Mouse (Mus musculus): ENCODE measurements at regions not wholly inside any gene's neighbourhood (a gene's known extent, or its start where the extent isn't known, plus 50 kb on each side); places are given as distances from the start of the nearest gene placed in this dataset.

DNA sequence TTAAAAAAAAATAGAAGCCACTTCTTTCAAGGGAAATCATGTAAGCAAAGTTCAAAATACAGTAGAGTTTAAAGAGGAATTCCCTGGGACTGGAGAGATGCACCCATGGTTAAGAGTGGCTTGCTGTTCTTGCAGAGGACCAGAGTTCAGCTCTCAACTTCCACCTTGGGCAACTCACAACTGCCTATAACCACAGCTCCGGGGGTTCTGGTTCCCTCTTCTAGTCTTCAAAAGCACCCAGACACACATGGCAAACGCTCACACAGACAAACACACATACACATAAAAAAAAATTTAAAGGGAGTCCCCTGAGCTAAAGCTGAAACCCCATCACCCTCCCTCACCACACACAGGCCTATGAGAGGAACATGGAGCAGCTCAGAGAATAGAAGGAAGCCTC lies 192.4 kb upstream of the Id2 start:
- Histone ChIP-seq H3K36me3 (ENCODE audit: control insufficient read depth, insufficient read depth, low read length) (no peaks in the 10 kb centered on the region), H3K27me3 (ENCODE audit: control insufficient read depth, insufficient read depth, low read depth, low read length) (no peaks in the 10 kb centered on the region), H3K9me3 (replicated peaks; ENCODE audit: control insufficient read depth, low read length, poor library complexity, severe bottlenecking) (no peaks in the 10 kb centered on the region), H3K4me3 (ENCODE audit: low read depth, low read length) (no peak overlapping the region), H3K4me2 (ENCODE audit: low read length) (no peak overlapping the region), H3K27ac (ENCODE audit: low read length) (no peak overlapping the region), H3K4me1 (ENCODE audit: control insufficient read depth, insufficient read depth, low read length) (peaks cover 9% of the 10 kb centered on the region), H3K9ac (ENCODE audit: low read depth, low read length) (no peak overlapping the region)
- no peak for ATAC-seq
- WGBS: 93% methylated on average over 2 of the region's 2 CpGs

DNA sequence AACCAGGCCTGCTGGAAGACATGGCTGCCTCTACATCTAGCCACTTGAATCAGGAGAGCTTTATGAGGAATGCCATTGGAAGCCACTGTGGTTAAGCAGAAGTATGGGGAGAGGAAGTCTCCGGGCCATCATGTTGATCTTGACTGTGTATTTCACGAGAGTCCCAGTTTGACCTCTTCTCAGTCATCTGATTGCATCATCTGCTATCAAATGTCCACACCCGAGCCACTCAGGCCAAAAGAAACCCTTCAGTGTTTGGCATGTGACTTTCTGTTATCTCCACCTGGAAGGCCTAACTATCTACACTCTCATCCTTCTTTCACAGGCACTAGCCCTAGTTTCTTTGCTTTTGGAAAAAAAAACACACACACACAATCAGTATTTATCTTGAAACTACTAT lies 186.9 kb upstream of the Id2 start:
- H3K9me3 ChIP-seq (replicated peaks; ENCODE audit: control insufficient read depth, low read length, poor library complexity, severe bottlenecking): no peaks in the 10 kb centered on the region
- no peak overlapping the region for H3K4me3 ChIP-seq (ENCODE audit: low read depth, low read length)
- 78% methylated on average over 3 of the region's 3 CpGs for WGBS
- no peak for ATAC-seq
- H3K4me2 ChIP-seq (ENCODE audit: low read length): no peak overlapping the region
- no peaks in the 10 kb centered on the region for H3K36me3 ChIP-seq (ENCODE audit: control insufficient read depth, insufficient read depth, low read length)
- H3K9ac ChIP-seq (ENCODE audit: low read depth, low read length): no peak overlapping the region
- no peak overlapping the region for H3K27ac ChIP-seq (ENCODE audit: low read length)
- no peaks in the 10 kb centered on the region for H3K4me1 ChIP-seq (ENCODE audit: control insufficient read depth, insufficient read depth, low read length)
- H3K27me3 ChIP-seq (ENCODE audit: control insufficient read depth, insufficient read depth, low read depth, low read length): no peaks in the 10 kb centered on the region

DNA sequence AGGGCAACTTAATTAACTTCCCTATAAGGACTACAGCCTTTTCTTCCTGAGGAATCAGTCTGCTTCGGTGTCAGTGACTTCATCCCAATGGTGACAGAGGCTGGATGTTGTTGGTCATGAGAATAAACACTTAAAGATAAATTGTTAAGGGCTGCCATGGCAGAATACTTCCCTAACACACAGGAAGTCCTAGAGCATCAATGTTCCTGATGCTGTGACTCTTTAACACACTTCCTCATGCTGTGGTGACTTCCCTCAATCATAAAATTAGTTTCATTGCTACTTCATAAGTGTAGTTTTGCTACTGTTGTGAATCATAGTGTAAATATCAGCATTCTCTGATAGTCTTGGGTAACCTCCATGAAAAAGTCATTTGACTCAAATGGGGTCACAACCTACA lies 184.5 kb upstream of the Id2 start:
- ATAC-seq: no peak
- Histone ChIP-seq H3K27me3 (ENCODE audit: control insufficient read depth, insufficient read depth, low read depth, low read length) (no peaks in the 10 kb centered on the region), H3K4me3 (ENCODE audit: low read depth, low read length) (no peak overlapping the region), H3K9me3 (replicated peaks; ENCODE audit: control insufficient read depth, low read length, poor library complexity, severe bottlenecking) (no peaks in the 10 kb centered on the region), H3K4me2 (ENCODE audit: low read length) (no peak overlapping the region), H3K4me1 (ENCODE audit: control insufficient read depth, insufficient read depth, low read length) (no peaks in the 10 kb centered on the region), H3K9ac (ENCODE audit: low read depth, low read length) (no peak overlapping the region), H3K27ac (ENCODE audit: low read length) (no peak overlapping the region), H3K36me3 (ENCODE audit: control insufficient read depth, insufficient read depth, low read length) (no peaks in the 10 kb centered on the region)
- WGBS: 60% methylated on average over 1 of the region's 1 CpGs

DNA sequence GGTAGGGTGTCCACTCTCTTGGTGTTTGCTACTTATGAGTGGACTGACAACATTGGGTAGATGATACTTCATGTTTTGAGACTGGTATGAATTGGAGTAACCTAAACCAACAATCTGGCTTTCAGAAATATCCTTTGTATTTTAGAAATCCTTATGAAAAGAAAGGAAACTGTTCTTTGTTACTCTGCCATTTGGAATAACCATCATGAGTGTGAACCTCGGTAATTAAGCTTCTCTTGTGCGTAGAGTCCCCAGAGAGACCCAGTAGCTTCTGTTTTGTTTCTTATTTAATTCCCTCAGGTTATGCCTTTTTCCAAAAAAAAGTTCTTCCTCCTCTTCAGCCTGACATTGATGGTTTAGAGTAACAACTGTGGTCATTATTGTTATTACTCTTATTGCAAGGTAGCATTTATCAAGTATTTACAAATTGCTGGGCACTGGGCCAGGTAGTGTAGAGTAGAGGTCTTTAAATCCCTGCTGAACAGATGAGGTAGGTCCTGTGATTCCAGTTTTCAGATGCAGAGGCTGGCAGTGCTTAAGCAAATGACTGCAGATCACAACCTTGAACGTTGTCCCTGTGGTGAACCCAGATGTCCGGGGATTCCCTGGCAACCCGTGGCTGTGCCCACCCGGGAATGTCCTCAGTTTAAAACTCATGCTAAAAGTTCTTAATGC lies 176.8 kb upstream of the Id2 start:
- WGBS: 70% methylated on average over 6 of the region's 6 CpGs
- no peaks in the 10 kb centered on the region for H3K27me3 ChIP-seq (ENCODE audit: control insufficient read depth, insufficient read depth, low read depth, low read length)
- H3K4me2 ChIP-seq (ENCODE audit: low read length): no peak overlapping the region
- no peak overlapping the region for H3K4me3 ChIP-seq (ENCODE audit: low read depth, low read length)
- no peak for ATAC-seq
- H3K36me3 ChIP-seq (ENCODE audit: control insufficient read depth, insufficient read depth, low read length): no peaks in the 10 kb centered on the region
- H3K27ac ChIP-seq (ENCODE audit: low read length): no peak overlapping the region
- no peak overlapping the region for H3K9ac ChIP-seq (ENCODE audit: low read depth, low read length)
- H3K4me1 ChIP-seq (ENCODE audit: control insufficient read depth, insufficient read depth, low read length): no peaks in the 10 kb centered on the region
- no peaks in the 10 kb centered on the region for H3K9me3 ChIP-seq (replicated peaks; ENCODE audit: control insufficient read depth, low read length, poor library complexity, severe bottlenecking)

DNA sequence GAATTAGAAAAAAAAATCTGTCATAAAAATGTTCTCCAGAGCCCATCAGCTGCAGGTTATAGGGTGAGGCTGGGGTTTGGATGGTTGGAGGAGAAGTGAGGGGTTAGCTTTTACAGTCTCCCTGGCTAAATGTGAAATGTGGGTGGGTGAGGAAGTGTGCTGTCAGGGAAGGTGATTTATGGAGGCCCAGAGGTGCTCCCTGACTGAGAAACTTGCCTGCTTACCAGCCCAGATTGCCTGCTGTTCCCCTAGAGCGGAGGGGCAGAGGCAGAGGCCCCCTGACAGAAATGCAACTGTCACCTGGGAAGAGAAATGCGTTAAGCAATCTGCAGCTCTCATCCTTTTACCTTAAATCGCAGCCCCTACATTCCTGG lies 175.8 kb upstream of the Id2 start:
- Histone ChIP-seq H3K4me2 (ENCODE audit: low read length) (no peak overlapping the region), H3K9ac (ENCODE audit: low read depth, low read length) (no peak overlapping the region), H3K27me3 (ENCODE audit: control insufficient read depth, insufficient read depth, low read depth, low read length) (no peaks in the 10 kb centered on the region), H3K4me3 (ENCODE audit: low read depth, low read length) (no peak overlapping the region), H3K36me3 (ENCODE audit: control insufficient read depth, insufficient read depth, low read length) (no peaks in the 10 kb centered on the region), H3K27ac (ENCODE audit: low read length) (no peak overlapping the region), H3K4me1 (ENCODE audit: control insufficient read depth, insufficient read depth, low read length) (no peaks in the 10 kb centered on the region), H3K9me3 (replicated peaks; ENCODE audit: control insufficient read depth, low read length, poor library complexity, severe bottlenecking) (no peaks in the 10 kb centered on the region)
- 82% methylated on average over 3 of the region's 3 CpGs for WGBS
- ATAC-seq: no peak

DNA sequence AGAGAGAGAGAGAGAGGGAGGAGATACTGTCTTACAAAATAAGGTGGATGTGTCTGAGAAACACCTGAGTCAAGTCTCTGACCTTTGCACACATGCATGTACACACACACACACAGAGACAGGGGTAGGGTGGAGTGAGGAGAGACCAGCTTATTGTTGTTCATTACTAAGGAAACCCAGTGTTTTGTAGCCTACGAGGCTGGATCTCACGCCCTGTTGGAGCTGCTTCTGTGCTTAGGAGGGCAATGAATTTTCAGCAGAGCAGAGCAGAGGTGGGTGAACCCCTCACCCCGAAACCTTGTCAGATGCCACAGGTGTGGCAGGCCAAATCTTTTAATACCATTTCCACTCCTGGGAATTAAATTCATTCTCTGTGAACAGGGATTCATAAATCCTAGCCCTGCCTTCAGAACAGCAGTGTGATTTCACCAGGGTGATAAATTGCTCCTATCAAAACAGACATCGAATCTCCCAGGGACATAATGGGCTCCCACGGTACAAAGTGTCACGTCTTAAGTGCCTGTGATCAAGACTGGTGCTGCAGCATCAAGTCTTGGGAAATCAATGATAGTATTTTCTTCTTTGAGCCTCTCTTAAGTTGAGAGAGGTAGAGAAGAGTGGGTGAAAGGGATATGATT lies 175.3 kb upstream of the Id2 start:
- ATAC-seq: no peak
- no peaks in the 10 kb centered on the region for H3K36me3 ChIP-seq (ENCODE audit: control insufficient read depth, insufficient read depth, low read length)
- H3K9ac ChIP-seq (ENCODE audit: low read depth, low read length): no peak overlapping the region
- WGBS: 50% methylated on average over 6 of the region's 6 CpGs
- H3K4me2 ChIP-seq (ENCODE audit: low read length): no peak overlapping the region
- no peak overlapping the region for H3K4me3 ChIP-seq (ENCODE audit: low read depth, low read length)
- no peaks in the 10 kb centered on the region for H3K9me3 ChIP-seq (replicated peaks; ENCODE audit: control insufficient read depth, low read length, poor library complexity, severe bottlenecking)
- no peak overlapping the region for H3K27ac ChIP-seq (ENCODE audit: low read length)
- no peaks in the 10 kb centered on the region for H3K4me1 ChIP-seq (ENCODE audit: control insufficient read depth, insufficient read depth, low read length)
- no peaks in the 10 kb centered on the region for H3K27me3 ChIP-seq (ENCODE audit: control insufficient read depth, insufficient read depth, low read depth, low read length)

DNA sequence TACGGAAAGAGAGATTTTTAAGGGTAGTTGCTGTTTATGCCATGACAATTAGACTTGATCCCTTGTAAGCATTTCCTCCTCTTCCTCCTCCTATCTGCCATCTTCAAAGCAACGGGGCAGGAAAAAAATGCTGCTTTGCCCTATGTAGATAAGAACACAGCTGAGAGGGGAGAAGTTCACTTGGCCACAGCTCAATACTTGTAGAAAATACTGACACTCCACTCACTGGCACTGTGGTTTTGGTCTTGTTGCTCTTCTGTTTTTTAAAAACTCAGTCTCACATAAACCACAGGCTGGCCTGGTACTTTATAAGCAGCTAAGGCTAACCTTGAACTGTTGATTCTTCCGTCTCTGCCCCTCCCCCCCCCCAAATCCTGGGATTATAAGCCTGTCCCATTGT lies 172.9 kb upstream of the Id2 start:
- Histone ChIP-seq H3K9me3 (replicated peaks; ENCODE audit: control insufficient read depth, low read length, poor library complexity, severe bottlenecking) (no peaks in the 10 kb centered on the region), H3K27ac (ENCODE audit: low read length) (no peak overlapping the region), H3K4me3 (ENCODE audit: low read depth, low read length) (no peak overlapping the region), H3K36me3 (ENCODE audit: control insufficient read depth, insufficient read depth, low read length) (no peaks in the 10 kb centered on the region), H3K4me1 (ENCODE audit: control insufficient read depth, insufficient read depth, low read length) (no peaks in the 10 kb centered on the region), H3K4me2 (ENCODE audit: low read length) (no peak overlapping the region), H3K9ac (ENCODE audit: low read depth, low read length) (no peak overlapping the region), H3K27me3 (ENCODE audit: control insufficient read depth, insufficient read depth, low read depth, low read length) (no peaks in the 10 kb centered on the region)
- ATAC-seq: no peak
- WGBS: 71% methylated on average over 3 of the region's 3 CpGs

DNA sequence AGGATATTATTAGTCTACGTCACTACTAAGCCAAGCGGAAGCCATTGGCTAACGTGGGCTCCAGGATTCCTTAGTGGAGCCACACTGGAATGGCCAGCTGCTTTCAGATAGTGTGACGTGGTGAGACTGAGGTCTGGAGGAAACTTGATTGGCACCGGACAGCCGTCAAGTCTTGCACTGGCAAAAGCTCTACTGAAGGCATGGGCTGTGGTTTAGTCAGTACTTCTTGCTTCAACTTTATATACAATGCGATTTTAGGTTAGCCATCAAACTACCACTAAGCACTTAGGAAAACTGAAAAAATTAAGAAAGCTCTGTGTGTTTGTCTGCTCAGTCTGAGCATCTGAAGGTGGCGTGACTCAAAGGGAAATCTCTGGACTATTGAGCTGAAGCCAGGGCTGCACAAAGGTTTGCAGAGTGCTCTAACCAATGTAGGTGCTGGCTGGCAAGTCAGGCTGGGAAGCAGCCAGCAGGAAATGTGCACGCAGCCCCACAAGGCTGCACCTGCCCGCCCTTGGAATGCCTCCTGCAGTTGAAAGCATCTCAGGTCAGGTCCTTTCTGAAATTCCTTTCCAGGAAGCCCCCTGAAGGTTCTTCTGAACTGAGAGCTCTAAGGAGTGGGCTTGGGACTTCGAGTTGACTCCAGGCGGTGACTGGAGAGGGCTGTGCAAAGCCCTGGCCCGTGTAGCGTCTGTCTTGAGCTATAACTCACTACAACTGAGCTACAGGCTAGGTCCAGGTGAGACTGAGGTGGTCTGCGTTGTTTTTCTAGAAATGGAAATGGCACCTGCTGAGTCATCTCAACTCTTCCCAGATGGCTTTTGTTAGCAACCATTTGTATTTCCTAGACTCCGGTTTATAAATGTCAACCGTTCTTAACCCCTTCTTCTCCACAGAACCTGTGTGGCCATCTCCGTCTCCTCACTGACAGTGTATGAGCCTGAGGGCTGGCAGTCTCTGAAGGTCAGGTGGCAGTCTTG lies 172.2 kb upstream of the Id2 start:
- no peaks in the 10 kb centered on the region for H3K9me3 ChIP-seq (replicated peaks; ENCODE audit: control insufficient read depth, low read length, poor library complexity, severe bottlenecking)
- no peaks in the 10 kb centered on the region for H3K27me3 ChIP-seq (ENCODE audit: control insufficient read depth, insufficient read depth, low read depth, low read length)
- 77% methylated on average over 18 of the region's 18 CpGs for WGBS
- H3K4me3 ChIP-seq (ENCODE audit: low read depth, low read length): no peak overlapping the region
- H3K4me2 ChIP-seq (ENCODE audit: low read length): no peak overlapping the region
- no peak for ATAC-seq
- H3K27ac ChIP-seq (ENCODE audit: low read length): no peak overlapping the region
- no peaks in the 10 kb centered on the region for H3K36me3 ChIP-seq (ENCODE audit: control insufficient read depth, insufficient read depth, low read length)
- no peaks in the 10 kb centered on the region for H3K4me1 ChIP-seq (ENCODE audit: control insufficient read depth, insufficient read depth, low read length)
- no peak overlapping the region for H3K9ac ChIP-seq (ENCODE audit: low read depth, low read length)

DNA sequence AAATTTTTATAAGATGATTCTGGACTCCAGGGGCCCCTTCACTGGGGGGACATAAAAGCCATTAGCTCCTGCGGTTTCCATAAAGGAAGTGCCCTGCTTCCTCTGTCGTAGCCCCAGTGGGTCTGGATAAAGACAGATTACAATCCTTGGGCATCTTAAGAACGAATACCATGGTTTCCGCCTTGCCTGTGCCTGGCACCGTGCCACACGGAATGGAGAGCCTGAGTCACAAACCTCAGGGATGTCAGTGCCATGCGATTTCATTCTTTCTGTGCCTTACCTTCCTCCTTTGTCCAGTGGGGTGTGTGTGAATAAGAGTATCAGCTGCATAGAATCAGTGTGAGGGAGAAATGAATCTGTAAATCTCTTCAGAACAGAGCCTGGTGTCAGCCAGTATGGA lies 171.4 kb upstream of the Id2 start:
- Histone ChIP-seq H3K9me3 (replicated peaks; ENCODE audit: control insufficient read depth, low read length, poor library complexity, severe bottlenecking) (no peaks in the 10 kb centered on the region), H3K4me3 (ENCODE audit: low read depth, low read length) (no peak overlapping the region), H3K4me1 (ENCODE audit: control insufficient read depth, insufficient read depth, low read length) (no peaks in the 10 kb centered on the region), H3K36me3 (ENCODE audit: control insufficient read depth, insufficient read depth, low read length) (no peaks in the 10 kb centered on the region), H3K27ac (ENCODE audit: low read length) (no peak overlapping the region), H3K4me2 (ENCODE audit: low read length) (no peak overlapping the region), H3K9ac (ENCODE audit: low read depth, low read length) (no peak overlapping the region), H3K27me3 (ENCODE audit: control insufficient read depth, insufficient read depth, low read depth, low read length) (no peaks in the 10 kb centered on the region)
- 66% methylated on average over 7 of the region's 7 CpGs for WGBS
- ATAC-seq: no peak

Data from midbrain, embryonic 16.5 days (tissue).